In genomic region chr1:14484121-14484916, GRCm38 (mm10) we compare ENCODE assay signal across 11 mouse cellular contexts.
A peak's percentile ranks its signal among the peaks of the same experiment; 100 is the strongest.
DNase-seq lines count a peak whose midpoint lies in the region; ATAC-seq and TF ChIP-seq lines count a peak whose summit lies in the region.
"Had no signal": no experiment of that assay in that cellular context is flagged by ENCODE, and none has a peak within 500 bp of the region (broad histone marks: within the 10 kb centered on the region; RNA-seq: fewer than 3 reads in every experiment).

No protein-coding gene starts in this region.

- H3ac ChIP-seq in C2C12 (ENCODE audit: control insufficient read depth, insufficient read length, low read depth), result no peak overlapping the region

- no peak overlapping the region for H3K4me3 ChIP-seq in C2C12 (ENCODE audit: insufficient read depth, poor library complexity, severe bottlenecking)
- no peak overlapping the region for H3K4me3 ChIP-seq in liver, embryonic 13.5 days (replicated peaks)
- no peak overlapping the region for H3K4me3 ChIP-seq in forebrain, postnatal 0 days (ENCODE audit: low read depth, low read length)
- H3K4me3 ChIP-seq: erythroblast, embryonic 14.5 days had no signal

- no peak for TF ChIP-seq CTCF in C2C12 (IDR thresholded peaks at IDR 0.05; ENCODE audit: control insufficient read depth, insufficient read depth, insufficient read length)
- no peak for TF ChIP-seq CTCF in forebrain, postnatal 0 days (IDR thresholded peaks at IDR 0.05; ENCODE audit: low read depth)

- ATAC-seq in frontal cortex, adult (ENCODE audit: low TSS enrichment), result peak; percentile 94
- peak; percentile 98 for ATAC-seq in liver, embryonic 13.5 days (ENCODE audit: low read depth)
- ATAC-seq in forebrain, postnatal 0 days, result no peak

- H3K9me3 ChIP-seq in liver, embryonic 13.5 days (replicated peaks), result no peaks in the 10 kb centered on the region
- H3K9me3 ChIP-seq in forebrain, postnatal 0 days (ENCODE audit: low read length), result no peaks in the 10 kb centered on the region

- no peak overlapping the region for H3K9ac ChIP-seq in liver, embryonic 13.5 days
- no peak overlapping the region for H3K9ac ChIP-seq in forebrain, postnatal 0 days

- no peak for DNase-seq in frontal cortex, postnatal 25 days (ENCODE audit: low spot score in 2 of 2)
- DNase-seq in c-Kit-negative CD71-positive TER-119-positive erythroid progenitor cells, embryonic 14.5 days (ENCODE audit: low read depth, low spot score), result peak; percentile 37
- peak; percentile 49 for DNase-seq in liver, embryonic 13.5 days
- no peak for DNase-seq in thymus, postnatal 10 days (ENCODE audit: low spot score in 2 of 2)
- DNase-seq in layer of hippocampus, adult 11-12 months (ENCODE audit: low spot score), result no peak
- no peak for DNase-seq in forebrain, postnatal 0 days
- DNase-seq: cerebellum, adult 11 months; kidney, adult 9 months had no signal

- no peaks in the 10 kb centered on the region for H3K79me3 ChIP-seq in C2C12 (ENCODE audit: low read depth)

- no peaks in the 10 kb centered on the region for H3K36me3 ChIP-seq in C2C12 (ENCODE audit: control insufficient read depth, insufficient read depth)
- no peaks in the 10 kb centered on the region for H3K36me3 ChIP-seq in liver, embryonic 13.5 days
- H3K36me3 ChIP-seq in forebrain, postnatal 0 days (ENCODE audit: insufficient read depth), result no peaks in the 10 kb centered on the region

- H3K27me3 ChIP-seq in C2C12 (ENCODE audit: control insufficient read depth, insufficient read depth, insufficient read length), result no peaks in the 10 kb centered on the region
- no peaks in the 10 kb centered on the region for H3K27me3 ChIP-seq in liver, embryonic 13.5 days
- no peaks in the 10 kb centered on the region for H3K27me3 ChIP-seq in forebrain, postnatal 0 days (ENCODE audit: insufficient read depth, low read length)

- no peaks in the 10 kb centered on the region for H3K79me2 ChIP-seq in C2C12 (ENCODE audit: control insufficient read depth, insufficient read depth)

- H3K4me2 ChIP-seq in liver, embryonic 13.5 days, result no peak overlapping the region
- no peak overlapping the region for H3K4me2 ChIP-seq in forebrain, postnatal 0 days (ENCODE audit: low read depth)

- H3K27ac ChIP-seq in liver, embryonic 13.5 days, result peak overlapping the region; percentile 45; the same call in 1 of the 2 replicates
- no peak overlapping the region for H3K27ac ChIP-seq in forebrain, postnatal 0 days (ENCODE audit: low read depth, low read length)

- WGBS in liver, embryonic 13.5 days (ENCODE audit: insufficient replicate concordance), result 35% methylated on average over 6 of the region's 6 CpGs
- 90% methylated on average over 6 of the region's 6 CpGs for WGBS in forebrain, postnatal 0 days

- H3K4me1 ChIP-seq in liver, embryonic 13.5 days (replicated peaks), result peaks cover 14% of the 10 kb centered on the region
- H3K4me1 ChIP-seq in forebrain, postnatal 0 days (ENCODE audit: insufficient read depth), result no peaks in the 10 kb centered on the region

TF ChIP-seq in C2C12, 6 proteins besides CTCF, POLR2A, EP300 and RAD21:
- TF ChIP-seq MAX (IDR thresholded peaks at IDR 0.05) (no peak), FOSL1 (IDR thresholded peaks at IDR 0.05; ENCODE audit: insufficient read depth, low read length, poor library complexity, severe bottlenecking) (peak; percentile 99)

Comparison
In these comparisons a context has a peak if more than half of its experiments do, and no peak if none do; other contexts are left out.
1. DNase-seq: peak in c-Kit-negative CD71-positive TER-119-positive erythroid progenitor cells, embryonic 14.5 days (single experiment) and liver, embryonic 13.5 days (single experiment); none in frontal cortex, postnatal 25 days (0 of 2), thymus, postnatal 10 days (0 of 2), layer of hippocampus, adult 11-12 months (single experiment) and forebrain, postnatal 0 days (single experiment).